Mouse (Mus musculus) C2C12 (cell line): ENCODE measurements at regions not wholly inside any gene's neighbourhood (a gene's known extent, or its start where the extent isn't known, plus 50 kb on each side); places are given as distances from the start of the nearest gene placed in this dataset.

Experiments
- H3K27me3 ChIP-seq: one replicate; pipeline ENCODE4 v1.6.1; 2011; ENCODE audit not compliant: control insufficient read depth, insufficient read depth, insufficient read length
- H3K36me3 ChIP-seq: one replicate; pipeline ENCODE4 v1.6.1; 2011; ENCODE audit not compliant: control insufficient read depth, insufficient read depth
- H3K4me3 ChIP-seq: one replicate; pipeline ENCODE4 v1.5.1; 2011; ENCODE audit warnings: mild to moderate bottlenecking, control low read depth; ENCODE audit not compliant: poor library complexity, insufficient read depth, severe bottlenecking
- H3K79me2 ChIP-seq: one replicate; pipeline ENCODE4 v1.6.1; 2011; ENCODE audit not compliant: control insufficient read depth, insufficient read depth
- H3K79me3 ChIP-seq: one replicate; pipeline ENCODE4 v1.6.1; 2011; ENCODE audit warnings: low read depth, control low read depth
- H3ac ChIP-seq: one replicate; pipeline ENCODE3; 2011; ENCODE audit warnings: low read depth; ENCODE audit not compliant: control insufficient read depth, insufficient read length
- CEBPB ChIP-seq: IDR thresholded peaks from one replicate; pipeline ENCODE4 v1.6.1; 2011; ENCODE audit warnings: low read depth, mild to moderate bottlenecking, control low read depth, moderate library complexity
- CTCF ChIP-seq: IDR thresholded peaks from one replicate; pipeline ENCODE4 v1.5.1; 2011; ENCODE audit not compliant: control insufficient read depth, insufficient read depth, insufficient read length
- FOSL1 ChIP-seq: IDR thresholded peaks from one replicate; pipeline ENCODE4 v1.8.0; 2011; ENCODE audit warnings: mild to moderate bottlenecking, low read length; ENCODE audit not compliant: poor library complexity, insufficient read depth, severe bottlenecking
- MAX ChIP-seq: IDR thresholded peaks from one replicate; pipeline ENCODE4 v1.6.1; 2011; ENCODE audit warnings: mild to moderate bottlenecking, control low read depth
- MYOD1 ChIP-seq: IDR thresholded peaks from one replicate; pipeline ENCODE4 v1.6.1; 2011; ENCODE audit warnings: low read depth; ENCODE audit not compliant: control insufficient read depth, insufficient read length
- MYOG ChIP-seq: IDR thresholded peaks from one replicate; pipeline ENCODE4 v1.6.1; 2011; ENCODE audit not compliant: control insufficient read depth, insufficient read length; ENCODE audit errors: extremely low read depth
- USF1 ChIP-seq: IDR thresholded peaks from one replicate; pipeline ENCODE4 v1.6.1; 2011; ENCODE audit warnings: low read depth, mild to moderate bottlenecking, control low read depth, moderate library complexity

GRCm38 (mm10) chr3:57973546-57973945 is 125.7 kb upstream of the Pfn2 start:
- TF ChIP-seq MYOD1: no peak
- no peak for TF ChIP-seq MAX
- TF ChIP-seq CTCF: no peak
- no peak for TF ChIP-seq MYOG
- TF ChIP-seq CEBPB: no peak
- TF ChIP-seq FOSL1: no peak
- TF ChIP-seq USF1: no peak
- Histone ChIP-seq H3K4me3 (no peak overlapping the region), H3K79me3 (no peaks in the 10 kb centered on the region), H3K27me3 (no peaks in the 10 kb centered on the region), H3K79me2 (no peaks in the 10 kb centered on the region), H3K36me3 (no peaks in the 10 kb centered on the region), H3ac (no peak overlapping the region)

- no peaks in the 10 kb centered on the region for H3K79me3 ChIP-seq
- TF ChIP-seq CTCF: no peak
- no peak for TF ChIP-seq MYOG
- TF ChIP-seq FOSL1: no peak
- TF ChIP-seq CEBPB: no peak
- no peak for TF ChIP-seq MAX
- TF ChIP-seq MYOD1: no peak
- TF ChIP-seq USF1: no peak
- no peak overlapping the region for H3K4me3 ChIP-seq
- no peaks in the 10 kb centered on the region for H3K27me3 ChIP-seq
- H3K36me3 ChIP-seq: no peaks in the 10 kb centered on the region
- no peaks in the 10 kb centered on the region for H3K79me2 ChIP-seq
- H3ac ChIP-seq: no peak overlapping the region
These were observed 127.5 kb upstream of the Pfn2 start for GRCm38 (mm10) chr3:57975379-57975778.

- Histone ChIP-seq H3K27me3 (no peaks in the 10 kb centered on the region), H3K79me2 (no peaks in the 10 kb centered on the region), H3ac (no peak overlapping the region), H3K79me3 (no peaks in the 10 kb centered on the region), H3K36me3 (no peaks in the 10 kb centered on the region), H3K4me3 (no peak overlapping the region)
- TF ChIP-seq MAX (no peak), USF1 (no peak), CTCF (no peak), MYOG (no peak), FOSL1 (no peak), MYOD1 (no peak), CEBPB (no peak)
These were observed 128.9 kb upstream of the Pfn2 start for GRCm38 (mm10) chr3:57976640-57977229.

- no peak for TF ChIP-seq CTCF
- TF ChIP-seq MAX: no peak
- TF ChIP-seq MYOG: no peak
- no peak for TF ChIP-seq CEBPB
- TF ChIP-seq MYOD1: no peak
- TF ChIP-seq USF1: no peak
- no peak for TF ChIP-seq FOSL1
- Histone ChIP-seq H3K36me3 (no peaks in the 10 kb centered on the region), H3K79me2 (no peaks in the 10 kb centered on the region), H3K27me3 (no peaks in the 10 kb centered on the region), H3K79me3 (no peaks in the 10 kb centered on the region), H3ac (no peak overlapping the region), H3K4me3 (no peak overlapping the region)
These were observed 140.3 kb upstream of the Pfn2 start for GRCm38 (mm10) chr3:57988175-57988574.

GRCm38 (mm10) chr3:57990738-57991137 is 142.9 kb upstream of the Pfn2 start:
- H3K27me3 ChIP-seq: no peaks in the 10 kb centered on the region
- no peaks in the 10 kb centered on the region for H3K79me3 ChIP-seq
- no peak overlapping the region for H3ac ChIP-seq
- H3K79me2 ChIP-seq: no peaks in the 10 kb centered on the region
- H3K4me3 ChIP-seq: no peak overlapping the region
- H3K36me3 ChIP-seq: no peaks in the 10 kb centered on the region
- TF ChIP-seq MYOG: no peak
- TF ChIP-seq MYOD1: no peak
- TF ChIP-seq CEBPB: no peak
- TF ChIP-seq MAX: no peak
- TF ChIP-seq CTCF: no peak
- TF ChIP-seq FOSL1: no peak
- TF ChIP-seq USF1: no peak
